Mouse (Mus musculus): Measurements from ENCODE around the gene Ambn. TPM values are rescaled to one million over a fixed set of nuclear protein-coding genes. Genes with fewer than 3 reads are reported as not detected.
"Not testable (repeated sequence)": the region's sequence is repeated elsewhere in the genome, so short reads cannot be mapped to it uniquely, and the experiment has no call there.

The Ambn gene
- not detected in 2 replicates for polyA plus RNA-seq (2016; fragmentation: Nextera tagmentation; extraction: Ambion mirVana)

- WGBS = 81% methylated on average over 3 of the region's 3 CpGs
- Histone ChIP-seq H3K4me3 (no peak within 1 kb of the TSS), H3K27ac (no peak within 1 kb of the TSS), H3K4me1 (no peaks in the 10 kb centered on the region), H3K27me3 (ENCODE audit: insufficient read depth, poor library complexity, severe bottlenecking) (no peaks in the 10 kb centered on the region), H3K9me3 (no peaks in the 10 kb centered on the region), H3K36me3 (no peaks in the 10 kb centered on the region)
- no peak for DNase-seq (ENCODE audit: low spot score)
Measured at GRCm38 (mm10) chr5:88455691-88456090, at the start of gene Ambn. Gene Ambn (plus strand): TSS chr5:88455991.

GRCm38 (mm10) chr5:88420319-88421065 is 35.3 kb upstream of the Ambn start:
- H3K36me3 ChIP-seq = no peaks in the 10 kb centered on the region
- WGBS = 82% methylated on average over 8 of the region's 8 CpGs

GRCm38 (mm10) chr5:88424892-88425291 is 30.9 kb upstream of the Ambn start:
- not testable (repeated sequence) for H3K36me3 ChIP-seq; H3K4me1 ChIP-seq; H3K27ac ChIP-seq; DNase-seq (ENCODE audit: low spot score); H3K9me3 ChIP-seq; H3K27me3 ChIP-seq (ENCODE audit: insufficient read depth, poor library complexity, severe bottlenecking); H3K4me3 ChIP-seq
- 67% methylated on average over 2 of the region's 2 CpGs for WGBS

More at GRCm38 (mm10) chr5:88420319-88421065, 35.3 kb upstream of the Ambn start:
- no peaks in the 10 kb centered on the region for H3K27me3 ChIP-seq (ENCODE audit: insufficient read depth, poor library complexity, severe bottlenecking)
- H3K9me3 ChIP-seq = no peaks in the 10 kb centered on the region
- H3K27ac ChIP-seq = no peak overlapping the region
- DNase-seq (ENCODE audit: low spot score) = no peak
- no peak overlapping the region for H3K4me3 ChIP-seq
- H3K4me1 ChIP-seq = no peaks in the 10 kb centered on the region

GRCm38 (mm10) chr5:88426753-88427152 is 29.0 kb upstream of the Ambn start:
- Histone ChIP-seq H3K27me3 (ENCODE audit: insufficient read depth, poor library complexity, severe bottlenecking) (no peaks in the 10 kb centered on the region), H3K4me1 (no peaks in the 10 kb centered on the region), H3K27ac (no peak overlapping the region), H3K4me3 (no peak overlapping the region), H3K9me3 (no peaks in the 10 kb centered on the region), H3K36me3 (no peaks in the 10 kb centered on the region)
- no peak for DNase-seq (ENCODE audit: low spot score)
- WGBS = 57% methylated on average over 1 of the region's 1 CpGs

- WGBS = 89% methylated on average over 2 of the region's 2 CpGs
- H3K4me1 ChIP-seq = no peaks in the 10 kb centered on the region
- H3K27ac ChIP-seq = no peak overlapping the region
- DNase-seq (ENCODE audit: low spot score) = no peak
- no peaks in the 10 kb centered on the region for H3K27me3 ChIP-seq (ENCODE audit: insufficient read depth, poor library complexity, severe bottlenecking)
- H3K4me3 ChIP-seq = no peak overlapping the region
- no peaks in the 10 kb centered on the region for H3K36me3 ChIP-seq
- no peaks in the 10 kb centered on the region for H3K9me3 ChIP-seq
Measured at GRCm38 (mm10) chr5:88467471-88467870, 11.7 kb downstream of the Ambn start.

- no peak for DNase-seq (ENCODE audit: low spot score)
- no peak overlapping the region for H3K27ac ChIP-seq
- 84% methylated on average over 4 of the region's 4 CpGs for WGBS
- H3K4me3 ChIP-seq = no peak overlapping the region
- no peaks in the 10 kb centered on the region for H3K36me3 ChIP-seq
- H3K4me1 ChIP-seq = no peaks in the 10 kb centered on the region
- H3K27me3 ChIP-seq (ENCODE audit: insufficient read depth, poor library complexity, severe bottlenecking) = no peaks in the 10 kb centered on the region
- no peaks in the 10 kb centered on the region for H3K9me3 ChIP-seq
Measured at GRCm38 (mm10) chr5:88468807-88469704, 13.3 kb downstream of the Ambn start.

- no peaks in the 10 kb centered on the region for H3K9me3 ChIP-seq
- H3K36me3 ChIP-seq = no peaks in the 10 kb centered on the region
- H3K27me3 ChIP-seq (ENCODE audit: insufficient read depth, poor library complexity, severe bottlenecking) = no peaks in the 10 kb centered on the region
- no peak within 1 kb of the TSS for H3K27ac ChIP-seq
- no peaks in the 10 kb centered on the region for H3K4me1 ChIP-seq
- no peak within 1 kb of the TSS for H3K4me3 ChIP-seq
- DNase-seq (ENCODE audit: low spot score) = no peak
Measured at GRCm38 (mm10) chr5:88487675-88488074, 31.9 kb downstream of the Ambn start, which contains the start of gene Enam. Gene Enam (plus strand): TSS chr5:88487975.

- Histone ChIP-seq H3K4me3 (no peak overlapping the region), H3K36me3 (no peaks in the 10 kb centered on the region), H3K4me1 (no peaks in the 10 kb centered on the region), H3K9me3 (no peaks in the 10 kb centered on the region), H3K27me3 (ENCODE audit: insufficient read depth, poor library complexity, severe bottlenecking) (no peaks in the 10 kb centered on the region), H3K27ac (no peak overlapping the region)
- no peak for DNase-seq (ENCODE audit: low spot score)
- WGBS = 63% methylated on average over 2 of the region's 2 CpGs
Measured at GRCm38 (mm10) chr5:88489004-88489403, 33.2 kb downstream of the Ambn start.

GRCm38 (mm10) chr5:88491111-88491510 is 35.3 kb downstream of the Ambn start:
- Histone ChIP-seq H3K9me3 (no peaks in the 10 kb centered on the region), H3K27ac (no peak overlapping the region), H3K27me3 (ENCODE audit: insufficient read depth, poor library complexity, severe bottlenecking) (no peaks in the 10 kb centered on the region), H3K36me3 (no peaks in the 10 kb centered on the region), H3K4me3 (no peak overlapping the region), H3K4me1 (no peaks in the 10 kb centered on the region)
- WGBS = 81% methylated on average over 5 of the region's 5 CpGs
- no peak for DNase-seq (ENCODE audit: low spot score)

GRCm38 (mm10) chr5:88499781-88500180 is 44.0 kb downstream of the Ambn start:
- no peaks in the 10 kb centered on the region for H3K27me3 ChIP-seq (ENCODE audit: insufficient read depth, poor library complexity, severe bottlenecking)
- 91% methylated on average over 3 of the region's 3 CpGs for WGBS
- H3K27ac ChIP-seq = no peak overlapping the region
- no peaks in the 10 kb centered on the region for H3K4me1 ChIP-seq
- DNase-seq (ENCODE audit: low spot score) = no peak
- H3K36me3 ChIP-seq = no peaks in the 10 kb centered on the region
- no peak overlapping the region for H3K4me3 ChIP-seq
- H3K9me3 ChIP-seq = no peaks in the 10 kb centered on the region

GRCm38 (mm10) chr5:88508555-88508954 is 52.8 kb downstream of the Ambn start:
- 61% methylated on average over 1 of the region's 1 CpGs for WGBS
- Histone ChIP-seq H3K27me3 (ENCODE audit: insufficient read depth, poor library complexity, severe bottlenecking) (no peaks in the 10 kb centered on the region), H3K9me3 (no peaks in the 10 kb centered on the region), H3K27ac (no peak overlapping the region), H3K4me1 (no peaks in the 10 kb centered on the region), H3K36me3 (no peaks in the 10 kb centered on the region), H3K4me3 (no peak overlapping the region)
- no peak for DNase-seq (ENCODE audit: low spot score)

GRCm38 (mm10) chr5:88508990-88509389 is 53.2 kb downstream of the Ambn start:
- Histone ChIP-seq H3K4me3 (no peak overlapping the region), H3K36me3 (no peaks in the 10 kb centered on the region), H3K27ac (no peak overlapping the region), H3K4me1 (no peaks in the 10 kb centered on the region), H3K27me3 (ENCODE audit: insufficient read depth, poor library complexity, severe bottlenecking) (no peaks in the 10 kb centered on the region), H3K9me3 (no peaks in the 10 kb centered on the region)
- WGBS = 73% methylated on average over 1 of the region's 1 CpGs
- no peak for DNase-seq (ENCODE audit: low spot score)
